Mouse (Mus musculus): ENCODE data around the gene Scml4. TPM values are rescaled to one million over a fixed set of nuclear protein-coding genes. Genes with fewer than 3 reads are reported as not detected.

Gene Scml4
- total RNA-seq, 2 experiments from 2014 or later: 3.6 TPM

DNA sequence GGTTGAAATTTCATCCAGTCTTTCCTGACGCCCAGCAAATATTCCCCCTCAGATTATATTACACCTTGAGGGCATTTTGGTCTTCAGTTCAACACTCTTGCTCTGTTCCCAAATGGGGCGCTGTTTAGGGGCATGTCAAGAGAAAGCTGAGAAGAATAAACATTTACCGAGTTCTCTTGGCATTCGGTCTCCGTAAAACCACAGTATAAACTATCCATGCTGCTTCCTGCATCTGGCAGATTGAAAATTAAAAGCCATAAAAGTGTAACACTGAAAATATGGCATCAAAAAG is 143.2 kb downstream of the Scml4 start:
- intact Hi-C loops (cut with DNase I): no loop called here
- H3K27ac ChIP-seq: no peak overlapping the region
- H3K4me3 ChIP-seq: no peak overlapping the region
- no peak for DNase-seq (ENCODE audit: extremely low spot score in 1 of 2, low spot score in 2 of 2)
- no peak for TF ChIP-seq CTCF (IDR thresholded peaks at IDR 0.05)

DNA sequence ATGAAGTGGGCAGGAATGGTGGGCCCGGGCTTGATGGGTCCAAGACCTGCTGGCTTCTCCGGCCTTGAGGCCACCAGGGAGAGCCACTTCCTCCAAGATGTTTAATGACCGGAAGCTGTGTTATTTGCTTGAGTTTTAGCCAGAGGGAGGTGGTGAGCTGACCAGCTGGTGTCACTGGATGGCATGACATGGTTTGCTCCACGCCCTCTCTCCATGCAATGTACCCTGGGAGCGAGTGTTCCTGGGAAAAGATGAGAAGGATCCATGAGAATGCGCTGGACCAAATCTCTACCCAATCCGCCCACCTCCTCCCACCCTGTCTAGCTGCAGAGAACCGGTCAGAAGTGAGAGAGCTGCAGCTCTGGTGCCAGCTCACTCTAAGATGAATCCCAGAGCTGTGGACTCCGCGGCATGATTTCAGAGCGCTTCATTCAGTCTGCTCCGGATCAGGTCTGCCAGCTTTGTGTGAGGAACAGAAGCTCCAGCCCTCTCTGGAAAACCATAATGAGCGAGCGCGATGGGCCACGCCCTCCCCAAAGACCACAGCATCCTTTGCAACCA is 144.1 kb downstream of the Scml4 start:
- intact Hi-C loops (cut with DNase I): no loop called here
- TF ChIP-seq CTCF (IDR thresholded peaks at IDR 0.05): no peak; the same call in 1 of the 2 replicates
- Histone ChIP-seq H3K27ac (no peak overlapping the region), H3K4me3 (no peak overlapping the region)
- no peak for DNase-seq (ENCODE audit: extremely low spot score in 1 of 2, low spot score in 2 of 2)

DNA sequence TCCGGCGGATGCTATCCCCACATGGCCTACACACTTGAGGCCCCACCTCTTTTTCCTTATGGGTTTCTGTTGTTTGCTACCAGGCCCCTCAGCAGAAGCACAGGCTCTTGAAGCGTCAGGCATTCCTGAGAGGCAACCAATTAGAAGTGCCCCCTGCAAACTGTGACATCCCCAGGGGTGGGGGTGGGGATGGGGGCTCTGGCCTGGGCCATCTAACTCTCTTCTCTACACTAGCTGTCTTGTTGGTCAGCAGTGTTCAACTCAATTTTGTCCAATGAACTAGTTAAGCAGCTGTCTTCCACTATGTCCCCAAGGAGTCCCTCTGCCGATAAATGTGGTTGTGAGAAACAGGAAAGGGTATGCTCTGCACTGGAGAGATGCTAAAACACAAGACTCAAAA is 144.9 kb downstream of the Scml4 start:
- Histone ChIP-seq H3K27ac (no peak overlapping the region), H3K4me3 (no peak overlapping the region)
- no peak for TF ChIP-seq CTCF (IDR thresholded peaks at IDR 0.05)
- no peak for DNase-seq (ENCODE audit: extremely low spot score in 1 of 2, low spot score in 2 of 2)
- intact Hi-C loops (cut with DNase I): no loop called here

DNA sequence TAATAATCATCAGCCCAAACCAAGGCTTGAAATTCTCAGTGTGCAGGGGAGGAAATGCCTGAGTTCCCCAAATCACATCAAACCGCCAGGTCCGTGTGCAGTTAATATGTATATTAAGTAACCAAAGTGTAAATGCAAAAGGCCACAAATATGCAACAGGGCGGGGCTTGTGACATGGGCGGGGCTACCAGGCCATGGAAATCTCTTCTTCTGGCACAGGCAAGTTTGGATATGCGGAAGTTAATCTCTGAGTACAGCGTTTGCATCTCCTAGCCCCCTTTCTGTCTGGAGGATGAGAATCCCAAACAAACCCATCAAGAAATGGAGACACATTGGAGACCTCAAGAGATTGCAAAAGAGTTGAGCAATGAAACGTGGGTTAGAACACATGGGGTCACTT is 145.5 kb downstream of the Scml4 start:
- intact Hi-C loops (cut with DNase I): no loop called here
- DNase-seq (ENCODE audit: extremely low spot score in 1 of 2, low spot score in 2 of 2): no peak
- TF ChIP-seq CTCF (IDR thresholded peaks at IDR 0.05): no peak
- H3K4me3 ChIP-seq: no peak overlapping the region
- H3K27ac ChIP-seq: no peak overlapping the region

DNA sequence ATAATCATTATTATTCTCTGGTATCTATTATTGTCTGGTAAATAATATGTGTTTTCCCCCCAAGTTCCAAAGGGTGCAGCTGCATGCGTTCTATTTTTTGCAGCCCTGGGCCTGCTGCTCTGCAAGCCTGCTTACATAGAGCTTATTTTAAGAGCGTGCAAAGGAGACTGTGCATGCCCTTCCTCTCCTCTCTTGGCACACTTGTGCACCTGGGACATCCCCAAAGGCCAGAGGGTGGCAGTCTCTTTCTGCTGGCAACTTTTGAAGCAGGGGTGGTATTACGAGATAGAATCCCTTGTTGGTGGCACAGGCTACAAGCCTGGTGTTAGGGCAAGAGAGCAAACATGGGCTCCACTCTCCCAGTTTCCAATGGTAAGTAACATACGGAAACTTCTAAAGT is 146.4 kb downstream of the Scml4 start:
- DNase-seq (ENCODE audit: extremely low spot score in 1 of 2, low spot score in 2 of 2): no peak
- intact Hi-C loops (cut with DNase I): no loop called here
- no peak overlapping the region for H3K4me3 ChIP-seq
- H3K27ac ChIP-seq: no peak overlapping the region
- TF ChIP-seq CTCF (IDR thresholded peaks at IDR 0.05): no peak; the same call in none of the 2 replicates

DNA sequence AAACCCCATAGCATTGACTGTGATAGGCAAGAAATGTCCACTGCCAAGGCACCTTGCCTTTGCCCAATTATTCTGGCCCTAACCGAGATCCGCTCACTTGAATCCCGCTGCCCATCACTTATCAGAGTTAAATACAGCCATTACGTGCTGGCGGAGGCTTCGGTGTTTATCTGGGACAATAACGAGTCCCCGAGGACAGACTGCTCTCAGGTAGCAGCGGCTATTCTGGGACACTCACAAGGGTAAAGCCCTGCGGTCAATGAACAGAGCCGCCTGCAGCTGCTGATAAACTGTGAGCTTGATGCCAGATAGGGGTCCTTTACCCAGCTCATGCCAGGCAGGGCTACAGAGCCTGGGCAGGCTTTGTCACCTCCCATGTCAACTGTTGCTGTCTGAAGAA is 147.9 kb downstream of the Scml4 start:
- no peak for TF ChIP-seq CTCF (IDR thresholded peaks at IDR 0.05)
- intact Hi-C loops (cut with DNase I): no loop called here
- no peak for DNase-seq (ENCODE audit: extremely low spot score in 1 of 2, low spot score in 2 of 2)
- H3K4me3 ChIP-seq: no peak overlapping the region
- H3K27ac ChIP-seq: no peak overlapping the region

Other genes starting within 250 kb of the Scml4 start
- 10 to 100 TPM; 46.2 to 62.8 TPM for gene Sec63, start 98.9 kb upstream of the Scml4 start, total RNA-seq (2021)